Mouse (Mus musculus) right cerebral cortex, postnatal 14 days (tissue): ENCODE data around the gene Synj2.
A peak's percentile ranks its signal among the peaks of the same experiment; 100 is the strongest.

ENCODE experiments used
- DNase-seq: peaks from one replicate; pipeline ENCODE4 v3.0.0; 2022

The Synj2 gene

DNA sequence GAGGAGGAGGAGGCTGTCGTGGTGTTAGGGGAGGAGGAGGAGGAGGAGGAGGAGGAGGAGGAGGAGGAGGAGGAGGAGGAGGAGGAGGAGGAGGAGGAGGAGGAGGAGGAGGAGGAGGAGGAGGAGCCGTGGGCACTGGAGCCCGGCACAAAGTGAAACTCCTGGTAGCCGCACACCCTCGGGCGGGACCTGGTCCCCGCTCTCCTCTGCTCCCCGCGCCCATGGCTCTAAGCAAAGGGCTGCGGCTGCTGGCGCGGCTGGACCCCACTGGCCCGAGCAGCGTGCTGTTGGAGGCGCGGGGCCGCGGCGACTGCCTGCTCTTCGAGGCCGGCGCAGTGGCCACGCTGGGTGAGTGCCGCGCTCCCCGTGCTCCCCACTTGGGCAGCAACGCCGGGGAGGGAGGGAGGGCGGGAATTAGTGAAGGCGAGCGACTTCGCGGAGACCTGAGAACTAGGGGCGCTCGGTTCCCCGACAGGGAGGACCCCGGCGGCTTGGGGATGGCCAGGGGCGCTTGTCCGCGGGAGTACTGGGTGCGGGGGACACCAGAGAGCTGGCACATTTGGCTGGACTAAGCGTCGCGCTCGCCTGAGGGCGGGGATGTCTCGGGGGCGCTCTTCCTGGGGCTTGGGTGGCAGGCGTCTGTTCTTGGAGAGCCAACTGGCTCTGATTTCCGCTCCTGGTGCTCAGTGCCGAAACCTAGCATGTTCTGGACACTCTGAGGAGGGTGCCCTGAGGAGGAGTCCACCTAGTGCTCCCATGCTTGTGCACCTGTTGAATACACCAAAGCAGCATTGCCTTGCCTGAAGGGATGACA is at the start of gene Synj2:
Synj2 (plus strand) TSS at position 51 of the 814 bp plus-strand sequence.
- peak; percentile 42 for DNase-seq

DNA sequence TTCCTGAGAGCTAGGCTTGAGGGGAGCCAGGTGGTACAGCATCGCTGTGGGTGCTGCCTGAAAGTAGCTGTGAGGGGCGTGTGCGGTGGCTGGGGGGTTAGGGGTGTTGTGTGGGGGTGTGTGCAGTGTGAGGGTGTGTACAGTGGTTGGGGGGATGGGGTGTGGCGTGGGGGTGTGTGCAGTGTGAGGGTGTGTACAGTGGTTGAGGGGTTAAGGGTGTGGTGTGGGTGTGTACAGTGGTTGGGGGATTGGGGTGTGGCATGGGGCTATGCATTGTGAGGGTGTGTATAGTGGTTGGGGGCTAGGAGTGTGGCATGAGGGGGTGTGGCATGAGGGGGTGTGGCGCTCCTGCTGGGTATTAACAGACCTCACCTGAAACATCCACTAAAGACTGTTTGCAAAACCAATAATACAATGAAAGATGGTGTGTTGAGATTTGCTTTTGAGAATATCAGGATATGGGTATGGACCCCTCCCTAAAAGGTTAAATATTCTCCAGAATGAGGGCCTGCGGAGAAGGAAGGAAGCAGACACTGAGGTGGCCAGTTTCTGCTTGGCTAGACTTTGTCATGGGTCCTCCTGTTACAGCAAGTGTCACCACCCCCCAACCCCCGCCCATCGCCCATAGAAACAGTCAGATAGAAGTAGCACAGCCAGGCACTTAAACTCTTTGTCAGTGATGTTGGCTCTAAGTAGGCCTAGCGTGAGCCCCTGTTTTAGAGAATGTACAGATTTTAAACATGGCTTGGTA is 49.0 kb upstream of the Synj2 start:
- no peak for DNase-seq

GRCm38 (mm10) chr17:5893092-5893491 is 48.0 kb upstream of the Synj2 start:
- DNase-seq = no peak

DNA sequence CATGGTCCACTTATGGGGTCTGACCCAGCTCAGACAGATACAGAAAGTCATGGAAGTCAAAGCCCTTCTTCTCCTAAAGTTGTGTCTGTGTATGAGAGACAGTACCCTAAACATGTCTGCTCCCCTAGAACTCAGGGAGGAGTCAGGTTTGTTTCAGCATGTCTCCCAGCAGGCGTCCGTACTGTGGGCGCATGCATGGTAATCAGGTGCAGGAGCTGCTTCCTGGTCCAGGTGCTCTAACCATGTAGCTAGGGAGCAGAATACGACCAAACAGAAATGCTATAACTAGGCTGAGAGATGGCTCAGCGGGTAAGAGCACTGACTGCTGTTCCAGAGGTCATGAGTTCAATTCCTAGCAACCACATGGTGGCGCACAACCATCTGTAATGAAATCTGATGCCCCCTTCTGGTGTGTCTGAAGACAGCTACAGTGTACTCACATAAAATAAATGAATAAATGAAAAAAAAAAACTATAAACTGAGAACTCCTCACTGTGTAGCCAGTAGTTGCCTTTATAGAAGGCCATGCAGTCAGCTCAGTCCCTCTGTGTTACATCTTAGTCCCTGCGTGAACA is 47.4 kb upstream of the Synj2 start:
- no peak for DNase-seq

DNA sequence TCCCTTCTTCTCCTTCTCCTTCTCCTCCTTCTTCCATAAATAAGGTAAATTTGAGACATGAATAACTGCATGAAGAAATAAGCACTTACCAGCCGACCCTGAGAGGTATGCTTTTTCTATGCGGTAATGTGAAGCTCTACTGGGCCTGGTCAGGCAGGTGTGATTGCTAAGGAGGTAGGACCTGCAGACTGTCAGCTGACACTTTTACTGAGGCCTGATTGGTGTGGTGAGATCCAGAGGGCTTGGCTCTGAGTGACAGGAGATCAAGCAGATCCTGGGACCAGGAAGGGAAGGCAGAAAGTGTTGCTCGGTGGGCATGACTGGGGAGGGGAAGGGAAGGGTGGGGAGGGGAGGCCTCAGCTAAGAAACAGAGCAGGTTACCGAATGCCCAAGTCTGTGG is 45.0 kb upstream of the Synj2 start:
- DNase-seq = no peak

DNA sequence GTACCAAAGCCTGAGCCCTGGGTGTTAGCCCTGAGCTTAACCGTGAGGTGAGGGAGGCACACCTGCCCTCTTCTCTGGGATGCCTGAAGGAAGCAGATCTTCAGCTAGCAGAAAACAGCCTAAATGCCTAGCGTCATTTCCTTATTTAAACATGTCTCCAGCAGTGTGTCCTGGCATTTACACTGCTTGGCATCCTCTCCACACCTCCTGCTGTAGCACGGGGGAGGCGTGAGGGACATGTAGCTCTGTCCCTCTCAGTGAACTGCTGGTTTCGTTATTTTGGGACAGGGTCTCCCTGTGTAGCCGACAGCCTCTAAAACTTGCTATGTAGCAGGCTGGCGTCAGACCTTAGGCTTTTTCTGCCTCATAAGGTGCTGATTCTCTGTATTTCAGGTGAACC is 44.5 kb upstream of the Synj2 start:
- DNase-seq = no peak

GRCm38 (mm10) chr17:5897326-5898200 is 43.5 kb upstream of the Synj2 start:
- DNase-seq = no peak

- DNase-seq = no peak
These were observed 41.8 kb upstream of the Synj2 start for GRCm38 (mm10) chr17:5899251-5899650.

DNA sequence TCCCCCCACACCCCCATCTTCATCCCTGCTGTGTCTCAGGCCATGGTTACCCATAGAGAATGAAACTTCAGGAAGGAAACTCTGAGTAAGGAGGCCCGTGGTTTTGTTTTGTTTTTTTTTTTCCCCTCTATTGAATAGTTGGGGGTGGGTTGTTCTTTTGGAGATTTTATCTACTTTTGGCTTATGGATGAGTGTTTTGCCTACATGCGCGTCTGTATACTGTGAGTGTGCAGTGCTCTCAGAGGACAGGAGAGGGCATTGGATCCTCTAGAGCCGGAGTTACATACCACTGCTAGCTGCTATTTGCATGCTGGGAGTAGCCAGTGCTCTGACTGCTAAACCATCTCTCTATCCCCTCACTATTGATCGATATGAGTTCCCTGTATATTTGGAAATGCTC is 39.7 kb upstream of the Synj2 start:
- DNase-seq = no peak

- no peak for DNase-seq
These were observed 37.3 kb upstream of the Synj2 start for GRCm38 (mm10) chr17:5903630-5904301.

DNA sequence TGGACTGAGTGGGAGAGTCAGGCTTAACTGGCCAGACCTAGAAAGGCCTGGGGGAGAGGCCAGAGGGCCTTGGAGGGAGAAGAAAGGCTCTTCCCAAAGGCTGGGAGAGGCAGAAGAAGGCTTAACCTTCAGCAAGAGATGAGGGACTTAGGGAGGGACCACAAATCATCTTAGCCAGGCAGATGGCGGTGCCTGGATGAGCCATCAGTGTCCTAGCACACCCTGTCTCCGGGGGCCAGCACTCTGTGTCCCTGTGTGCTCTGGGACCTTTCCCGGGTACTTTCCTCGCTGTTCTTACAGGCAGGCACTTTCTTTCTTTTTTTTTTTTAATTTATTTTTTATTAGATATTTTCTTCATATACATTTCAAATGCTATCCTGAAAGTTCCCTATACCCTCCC is 31.4 kb upstream of the Synj2 start:
- no peak for DNase-seq

DNA sequence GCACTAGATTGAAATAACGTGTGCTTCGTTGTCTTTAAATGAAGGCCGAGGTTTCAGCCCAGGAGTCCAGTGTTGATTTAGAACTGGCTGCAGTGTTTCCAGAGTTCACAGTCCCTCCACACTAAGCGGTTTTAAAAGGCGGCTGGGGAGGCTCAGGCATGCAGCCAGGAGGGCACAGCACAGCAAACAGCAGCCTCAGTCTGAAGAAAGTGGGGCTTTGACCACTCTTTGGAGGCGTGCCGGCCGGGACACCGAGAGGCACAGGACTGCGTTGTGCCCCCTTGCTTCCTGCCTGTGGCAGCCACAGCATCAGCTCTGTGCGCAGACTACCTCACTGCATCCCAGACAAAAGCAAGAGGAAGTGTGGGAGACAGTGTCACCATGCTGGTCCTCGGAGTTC is 29.5 kb upstream of the Synj2 start:
- peak; percentile 51 for DNase-seq

DNA sequence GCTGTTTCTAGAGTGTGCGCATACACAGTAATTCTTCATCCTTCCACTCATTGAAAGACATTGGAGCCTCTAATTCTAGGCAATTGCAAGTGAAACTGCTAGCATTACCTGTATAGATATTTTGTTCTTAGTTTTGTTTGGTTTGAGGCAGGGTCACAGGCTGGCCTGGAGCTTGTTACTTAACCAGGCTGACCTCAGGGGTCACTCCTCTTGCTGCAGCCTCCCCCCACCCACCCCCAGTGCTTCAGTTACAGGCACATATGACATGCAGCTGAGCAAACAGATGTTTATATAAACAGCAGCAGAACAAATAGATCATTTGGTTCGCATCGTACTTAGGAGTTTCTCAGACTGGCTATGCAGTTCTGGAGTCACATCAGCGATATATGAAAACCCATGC is 28.3 kb upstream of the Synj2 start:
- DNase-seq = no peak

- DNase-seq = no peak
These were observed 26.9 kb upstream of the Synj2 start for GRCm38 (mm10) chr17:5914217-5914616.

DNA sequence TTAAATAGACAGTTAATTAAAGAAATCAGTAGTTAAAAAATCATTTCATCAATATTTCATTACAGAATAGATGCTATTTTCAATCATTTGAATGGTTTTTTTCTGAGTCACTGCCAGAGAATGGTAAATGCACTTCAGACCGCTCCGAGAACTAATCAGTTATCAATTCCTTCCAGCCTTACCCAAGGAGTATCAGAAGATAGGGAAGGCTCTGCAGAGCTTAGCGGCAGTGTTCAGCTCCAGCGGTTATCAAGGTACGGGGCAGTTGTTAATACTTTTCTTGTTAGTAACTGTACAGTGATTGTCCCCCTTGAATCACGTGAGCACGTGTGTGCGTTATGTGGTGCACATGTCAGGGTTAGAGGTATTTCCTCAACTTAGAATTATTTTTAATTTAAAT is 19.1 kb upstream of the Synj2 start:
- DNase-seq = no peak

- peak; percentile 52 for DNase-seq
These were observed 17.8 kb upstream of the Synj2 start for GRCm38 (mm10) chr17:5923281-5923680.

GRCm38 (mm10) chr17:5924238-5924637 is 16.8 kb upstream of the Synj2 start:
- no peak for DNase-seq

DNA sequence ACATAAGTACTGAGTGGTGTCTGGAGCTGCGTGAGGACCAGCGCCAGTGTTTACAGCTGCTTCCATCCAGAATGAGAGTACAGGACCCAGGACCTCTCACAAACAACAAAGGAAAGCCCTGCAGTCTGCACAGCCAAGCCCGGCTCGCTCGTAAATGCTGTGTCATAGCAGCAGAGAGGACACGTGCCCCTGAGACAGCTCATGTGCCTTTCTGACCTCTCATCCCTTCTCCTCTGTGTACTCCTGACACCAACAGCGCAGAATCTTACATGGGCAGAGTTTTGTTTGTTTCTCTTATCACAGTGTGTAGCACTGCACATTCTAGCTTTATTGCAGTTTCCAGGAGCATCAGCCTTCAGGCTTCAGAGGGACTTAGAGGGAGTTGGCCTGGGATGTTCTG is 14.4 kb upstream of the Synj2 start:
- no peak for DNase-seq

- no peak for DNase-seq
These were observed 12.0 kb upstream of the Synj2 start for GRCm38 (mm10) chr17:5929031-5929430.

DNA sequence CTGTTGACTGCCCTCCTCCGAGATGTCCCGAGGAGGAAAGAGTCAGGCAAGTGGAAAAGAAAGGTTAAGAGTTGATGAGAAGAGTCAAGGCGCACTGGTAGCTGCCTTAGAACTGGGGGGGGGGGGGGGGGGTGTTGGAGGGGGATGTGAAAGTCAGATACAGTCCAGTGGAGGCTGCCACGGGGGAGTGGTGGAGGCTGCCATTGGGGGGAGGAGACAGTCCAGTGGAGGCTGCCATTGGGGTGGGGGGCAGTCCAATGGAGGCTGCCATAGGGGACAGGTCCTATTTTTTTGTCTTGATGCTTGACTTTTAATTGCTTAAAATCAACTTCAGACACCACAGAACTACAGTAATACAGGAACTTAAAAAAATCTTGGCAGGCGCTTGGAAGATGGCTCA is 8.9 kb upstream of the Synj2 start:
- no peak for DNase-seq

- peak; percentile 51 for DNase-seq
These were observed 6.3 kb upstream of the Synj2 start for GRCm38 (mm10) chr17:5934554-5935324.

DNA sequence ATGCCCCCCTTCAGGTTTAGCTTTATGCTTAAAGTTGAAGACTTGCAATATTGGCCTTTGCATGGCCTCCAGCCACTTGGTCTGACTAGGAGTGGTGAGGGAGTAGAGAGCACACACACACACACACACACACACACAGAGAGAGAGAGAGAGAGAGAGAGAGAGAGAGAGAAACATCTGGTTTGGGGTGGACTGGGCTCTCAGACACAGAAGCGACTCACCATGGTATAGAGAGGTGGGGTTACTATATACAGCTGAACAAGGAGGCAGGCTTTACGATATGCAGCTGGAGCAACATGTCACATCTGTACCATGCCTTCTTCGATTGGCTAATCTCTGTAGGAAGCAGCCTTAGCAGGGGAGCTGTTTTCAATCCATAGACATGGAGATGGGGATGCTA is 5.4 kb upstream of the Synj2 start:
- DNase-seq = no peak
